Mouse (Mus musculus): ENCODE results near the gene Miox.

- TF ChIP-seq POLR2A (IDR thresholded peaks at IDR 0.05; ENCODE audit: insufficient read depth, low read depth, low read length): no peak
- TF ChIP-seq EP300 (IDR thresholded peaks at IDR 0.05; ENCODE audit: insufficient read depth, low read depth, low read length): no peak
- no peak for TF ChIP-seq CTCF (IDR thresholded peaks at IDR 0.05)
Observed at GRCm38 (mm10) chr15:89384617-89385016, 50.4 kb downstream of the Miox start, which contains the start of gene Klhdc7b.

Measured in heart, adult 2 months (tissue).